Mouse (Mus musculus) lung, embryonic 16.5 days (tissue): ENCODE results near the gene Maml1. TPM values are rescaled to one million over a fixed set of nuclear protein-coding genes. Genes with fewer than 3 reads are reported as not detected.

Experiments used
- ATAC-seq: fragments of 200-750 bp; cut with Nextera tagmentation; 2 replicates; pipeline ENCODE4 v1.8.0; 2017; ENCODE audit warnings: low read depth, mild to moderate bottlenecking, moderate library complexity
- H3K27ac ChIP-seq: fragments of 300-500 bp; sonication (generic); 2 replicates; pipeline ENCODE4 v1.5.1; 2014; ENCODE audit warnings: mild to moderate bottlenecking, control low read depth, low read length
- H3K27me3 ChIP-seq: fragments of 300-500 bp; sonication (generic); 2 replicates; pipeline ENCODE4 v1.6.1; 2014; ENCODE audit warnings: low read depth, low read length, mixed read lengths; ENCODE audit not compliant: control insufficient read depth, insufficient read depth
- H3K36me3 ChIP-seq: fragments of 300-500 bp; sonication (generic); 2 replicates; pipeline ENCODE4 v1.6.1; 2014; ENCODE audit warnings: low read length; ENCODE audit not compliant: control insufficient read depth, insufficient read depth
- H3K4me1 ChIP-seq: fragments of 300-500 bp; sonication (generic); replicated peaks from 2 replicates; pipeline ENCODE4 v1.6.1; 2014; ENCODE audit warnings: low read length, mixed read lengths; ENCODE audit not compliant: control insufficient read depth, insufficient read depth
- H3K4me2 ChIP-seq: fragments of 300-500 bp; sonication (generic); 2 replicates; pipeline ENCODE4 v1.6.1; 2014; ENCODE audit warnings: low read depth, low read length, control low read depth
- H3K4me3 ChIP-seq: fragments of 300-500 bp; sonication (generic); 2 replicates; pipeline ENCODE4 v1.5.1; 2014; ENCODE audit warnings: mild to moderate bottlenecking, low read length, control low read depth
- H3K9ac ChIP-seq: fragments of 300-500 bp; sonication (generic); 2 replicates; pipeline ENCODE4 v1.6.1; 2014; ENCODE audit warnings: low read length, control low read depth
- H3K9me3 ChIP-seq: fragments of 300-500 bp; sonication (generic); 2 replicates; pipeline ENCODE4 v1.6.1; 2016; ENCODE audit warnings: low read length; ENCODE audit not compliant: control insufficient read depth
- WGBS: fragments of 180-500 bp; shearing (Covaris S2); extraction: QIAGEN DNeasy Blood & Tissue Kit; methylation state at CpG from one replicate; pipeline ENCODE4 v1.1.7; 2014; 5-methylcytosine and 5-hydroxymethylcytosine counted together
- polyA plus RNA-seq: library from polyadenylated mRNA; unstranded; fragments of >200 nt; fragmentation: Nextera tagmentation; extraction: Ambion mirVana; gene quantifications from 2 replicates; pipeline ENCODE4 v1.2.1, GENCODE M21; 2015

Gene Maml1
- polyA plus RNA-seq, 1 experiment from 2014 or later = 5.2 TPM

GRCm38 (mm10) chr11:50272819-50273218, 19.3 kb downstream of the Maml1 start:
- H3K4me3 ChIP-seq = no peak overlapping the region

GRCm38 (mm10) chr11:50269885-50270284, 22.2 kb downstream of the Maml1 start:
- WGBS = 100% methylated on average over 1 of the region's 1 CpGs
- no peak for ATAC-seq
- Histone ChIP-seq H3K4me1 (no peaks in the 10 kb centered on the region), H3K4me2 (no peak overlapping the region), H3K27me3 (no peaks in the 10 kb centered on the region), H3K4me3 (no peak overlapping the region), H3K9me3 (no peaks in the 10 kb centered on the region), H3K27ac (no peak overlapping the region), H3K9ac (no peak overlapping the region), H3K36me3 (peaks cover 16% of the 10 kb centered on the region)

More at GRCm38 (mm10) chr11:50272819-50273218, 19.3 kb downstream of the Maml1 start:
- no peak for ATAC-seq
- H3K9ac ChIP-seq = no peak overlapping the region
- 82% methylated on average over 2 of the region's 2 CpGs for WGBS
- H3K4me2 ChIP-seq = no peak overlapping the region
- H3K27me3 ChIP-seq = no peaks in the 10 kb centered on the region
- no peaks in the 10 kb centered on the region for H3K36me3 ChIP-seq
- H3K4me1 ChIP-seq = peaks cover 9% of the 10 kb centered on the region
- H3K27ac ChIP-seq = no peak overlapping the region
- H3K9me3 ChIP-seq = no peaks in the 10 kb centered on the region

DNA sequence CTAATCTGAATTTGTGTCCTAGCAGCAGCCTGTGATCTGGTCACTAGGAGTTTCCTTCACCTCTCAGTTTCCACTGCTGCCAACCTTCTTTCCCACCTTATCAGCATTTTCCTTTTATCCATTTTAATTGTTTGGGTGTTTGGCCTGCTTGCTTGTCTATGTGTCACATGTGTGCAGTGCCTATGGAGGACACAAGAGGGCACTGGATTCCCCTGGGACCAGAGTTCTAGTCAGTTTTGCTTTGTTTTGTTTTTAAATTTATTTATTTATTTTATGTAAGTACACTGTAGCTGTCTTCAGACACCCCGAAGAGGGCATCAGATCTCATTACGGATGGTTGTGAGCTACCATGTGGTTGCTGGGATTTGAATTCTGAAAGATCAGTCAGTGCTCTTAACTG, 22.9 kb downstream of the Maml1 start:
- H3K9ac ChIP-seq = no peak overlapping the region
- no peak overlapping the region for H3K27ac ChIP-seq
- H3K4me1 ChIP-seq = no peaks in the 10 kb centered on the region
- no peak overlapping the region for H3K4me3 ChIP-seq
- no peaks in the 10 kb centered on the region for H3K27me3 ChIP-seq
- WGBS = 77% methylated on average over 2 of the region's 2 CpGs
- ATAC-seq = no peak
- no peak overlapping the region for H3K4me2 ChIP-seq
- no peaks in the 10 kb centered on the region for H3K9me3 ChIP-seq
- peaks cover 22% of the 10 kb centered on the region for H3K36me3 ChIP-seq

DNA sequence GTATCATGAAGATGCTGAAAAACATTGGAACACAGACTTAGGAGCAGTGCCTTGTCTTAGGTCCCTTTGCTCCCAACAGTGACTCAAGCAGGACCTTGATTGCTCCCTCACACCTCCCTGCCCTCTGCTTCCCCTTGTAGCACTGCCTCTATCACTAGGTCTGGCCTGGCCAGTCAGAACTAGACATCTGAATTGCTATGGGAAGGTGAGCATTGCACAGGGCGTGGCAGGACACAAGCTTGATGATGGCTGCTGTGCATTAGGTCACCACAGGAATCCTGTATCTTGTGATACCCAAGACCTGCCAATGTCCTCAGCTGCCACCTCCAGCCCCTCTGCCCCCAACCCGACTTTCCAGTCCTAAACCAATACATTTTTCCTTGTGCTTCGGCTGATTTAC, 25.1 kb downstream of the Maml1 start:
- no peak overlapping the region for H3K4me2 ChIP-seq
- no peak overlapping the region for H3K27ac ChIP-seq
- ATAC-seq = no peak
- H3K9ac ChIP-seq = no peak overlapping the region
- peaks cover 35% of the 10 kb centered on the region for H3K36me3 ChIP-seq
- H3K27me3 ChIP-seq = no peaks in the 10 kb centered on the region
- no peaks in the 10 kb centered on the region for H3K9me3 ChIP-seq
- H3K4me3 ChIP-seq = no peak overlapping the region
- no peaks in the 10 kb centered on the region for H3K4me1 ChIP-seq
- 88% methylated on average over 3 of the region's 3 CpGs for WGBS

DNA sequence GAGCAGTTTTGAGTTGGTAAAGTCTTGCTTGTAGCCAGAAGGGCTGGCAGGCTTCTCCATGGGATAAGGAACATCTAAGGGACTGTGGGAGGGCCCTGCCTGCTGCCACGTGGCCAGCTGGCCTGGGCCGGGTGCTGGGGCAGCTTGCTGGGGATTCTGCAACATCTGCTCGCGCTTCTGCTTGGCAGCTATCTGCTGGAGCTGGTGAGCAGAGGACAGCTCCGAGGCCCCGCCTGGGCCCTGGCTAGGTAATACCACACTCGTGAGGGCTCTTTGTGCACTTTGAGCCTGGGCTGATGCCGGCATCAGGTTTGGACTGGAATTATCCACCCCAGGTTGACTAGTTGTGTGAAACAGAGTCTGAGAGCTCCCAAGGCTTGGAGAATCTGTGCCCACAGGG, 26.2 kb downstream of the Maml1 start:
- Histone ChIP-seq H3K4me3 (no peak overlapping the region), H3K9ac (no peak overlapping the region), H3K4me1 (no peaks in the 10 kb centered on the region), H3K27me3 (no peaks in the 10 kb centered on the region), H3K36me3 (peaks cover 43% of the 10 kb centered on the region), H3K9me3 (no peaks in the 10 kb centered on the region), H3K4me2 (no peak overlapping the region), H3K27ac (no peak overlapping the region)
- WGBS = 76% methylated on average over 8 of the region's 8 CpGs
- no peak for ATAC-seq

GRCm38 (mm10) chr11:50263198-50263597, 28.9 kb downstream of the Maml1 start:
- WGBS = 78% methylated on average over 3 of the region's 3 CpGs
- ATAC-seq = peak; percentile 75
- Histone ChIP-seq H3K36me3 (peaks cover 64% of the 10 kb centered on the region), H3K4me2 (no peak overlapping the region), H3K9ac (no peak overlapping the region), H3K4me1 (no peaks in the 10 kb centered on the region), H3K27me3 (no peaks in the 10 kb centered on the region), H3K27ac (no peak overlapping the region), H3K9me3 (no peaks in the 10 kb centered on the region), H3K4me3 (no peak overlapping the region)

GRCm38 (mm10) chr11:50262020-50262419, 30.1 kb downstream of the Maml1 start:
- H3K4me1 ChIP-seq = no peaks in the 10 kb centered on the region
- no peak overlapping the region for H3K4me3 ChIP-seq
- no peaks in the 10 kb centered on the region for H3K9me3 ChIP-seq
- H3K36me3 ChIP-seq = peaks cover 70% of the 10 kb centered on the region
- 0 out of 2 replicates have a peak, but pooled peaks have one; percentile 38 for ATAC-seq
- no peak overlapping the region for H3K27ac ChIP-seq
- H3K27me3 ChIP-seq = no peaks in the 10 kb centered on the region
- no peak overlapping the region for H3K9ac ChIP-seq
- H3K4me2 ChIP-seq = no peak overlapping the region
- 77% methylated on average over 4 of the region's 4 CpGs for WGBS

DNA sequence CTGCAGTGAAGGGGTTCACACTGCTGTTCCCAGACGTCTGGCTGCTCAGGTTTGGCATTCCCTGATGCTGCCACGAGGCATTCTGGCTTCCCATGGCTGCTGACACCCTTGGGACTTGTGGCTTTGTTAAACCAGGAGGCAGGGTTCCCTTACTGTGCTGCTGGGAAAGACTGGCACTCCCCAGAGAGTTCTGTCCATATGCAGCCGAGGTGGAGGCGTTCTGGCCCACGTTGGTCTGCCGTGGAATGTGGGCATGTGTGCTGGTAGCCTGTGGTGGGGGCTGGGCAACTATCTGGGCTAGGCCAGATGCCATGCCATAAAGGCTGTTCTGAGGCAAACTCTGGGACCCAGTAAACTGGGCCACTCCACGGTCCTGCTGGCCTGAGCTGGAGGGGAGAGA, 33.8 kb downstream of the Maml1 start:
- Histone ChIP-seq H3K9me3 (no peaks in the 10 kb centered on the region), H3K4me2 (no peak overlapping the region), H3K36me3 (peaks cover 54% of the 10 kb centered on the region), H3K4me1 (no peaks in the 10 kb centered on the region), H3K4me3 (no peak overlapping the region), H3K27me3 (no peaks in the 10 kb centered on the region), H3K9ac (no peak overlapping the region), H3K27ac (no peak overlapping the region)
- ATAC-seq = no peak
- WGBS = 88% methylated on average over 7 of the region's 7 CpGs

DNA sequence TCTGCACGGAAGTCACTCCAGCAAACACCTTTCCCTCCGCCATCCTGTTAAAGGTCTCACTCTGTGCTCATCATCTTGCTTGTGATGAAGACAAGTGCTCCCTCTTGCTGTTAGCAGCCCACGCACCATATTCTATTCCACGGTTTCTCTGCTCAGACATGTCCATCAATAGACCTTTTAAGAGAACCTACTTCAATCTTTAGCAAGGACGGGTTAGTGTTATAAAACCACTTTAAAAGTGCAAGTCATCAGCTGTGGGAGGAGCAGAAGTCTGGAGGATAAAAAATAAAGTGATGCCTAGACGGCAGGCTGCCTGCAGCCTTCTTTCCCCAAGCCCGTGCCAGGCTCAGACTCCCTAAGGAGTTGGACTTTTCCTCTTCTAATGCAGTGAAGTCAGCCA, 35.5 kb downstream of the Maml1 start:
- Histone ChIP-seq H3K4me1 (peaks cover 6% of the 10 kb centered on the region), H3K27ac (no peak overlapping the region), H3K36me3 (peaks cover 39% of the 10 kb centered on the region), H3K4me2 (no peak overlapping the region), H3K9ac (no peak overlapping the region), H3K27me3 (no peaks in the 10 kb centered on the region), H3K4me3 (no peak overlapping the region), H3K9me3 (no peaks in the 10 kb centered on the region)
- no peak for ATAC-seq
- WGBS = 79% methylated on average over 7 of the region's 7 CpGs

- Histone ChIP-seq H3K4me2 (no peak overlapping the region), H3K36me3 (peaks cover 20% of the 10 kb centered on the region), H3K9me3 (no peaks in the 10 kb centered on the region), H3K9ac (no peak overlapping the region), H3K27ac (no peak overlapping the region), H3K4me1 (peaks cover 6% of the 10 kb centered on the region), H3K4me3 (no peak overlapping the region), H3K27me3 (no peaks in the 10 kb centered on the region)
- no peak for ATAC-seq
- 68% methylated on average over 12 of the region's 12 CpGs for WGBS
These were observed 38.0 kb downstream of the Maml1 start for GRCm38 (mm10) chr11:50254010-50254580.
